8 mouse cellular contexts compared by ENCODE assay signal in the genomic region with DNA sequence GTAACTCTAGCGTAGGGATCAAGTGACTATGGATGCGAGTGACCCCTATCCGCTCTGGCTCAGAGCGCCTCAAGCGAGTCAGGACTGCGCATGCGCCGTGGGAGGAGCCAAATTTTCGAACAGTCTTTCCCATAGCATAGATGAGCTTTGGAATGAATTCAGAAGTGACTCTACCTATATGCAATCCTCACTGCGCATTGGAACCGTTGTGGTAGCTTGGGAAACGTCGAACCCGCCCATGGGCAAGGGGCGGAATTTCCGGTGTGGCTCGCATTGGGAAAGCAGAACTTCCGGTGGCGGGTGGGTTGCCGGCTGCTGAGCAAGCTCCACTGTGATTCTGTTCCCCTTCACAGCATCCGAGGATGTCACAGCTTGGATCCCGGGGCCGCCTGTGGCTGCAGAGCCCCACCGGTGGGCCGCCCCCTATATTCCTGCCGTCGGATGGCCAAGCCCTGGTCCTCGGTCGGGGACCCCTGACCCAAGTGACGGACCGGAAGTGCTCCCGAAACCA. TPM values are rescaled to one million over a fixed set of nuclear protein-coding genes. Genes with fewer than 3 reads are reported as not detected.
DNase-seq lines count a peak whose midpoint lies in the region; ATAC-seq lines count a peak whose summit lies in the region.

A gene (plus strand): TSS at position 98 of the 511 bp plus-strand sequence.

- no peaks in the 10 kb centered on the region for H3K27me3 ChIP-seq in heart, embryonic 13.5 days (replicated peaks)
- no peaks in the 10 kb centered on the region for H3K27me3 ChIP-seq in liver, embryonic 12.5 days (replicated peaks)
- H3K27me3 ChIP-seq in stomach, embryonic 15.5 days (replicated peaks) = no peaks in the 10 kb centered on the region

- H3K9me3 ChIP-seq in heart, embryonic 13.5 days = no peaks in the 10 kb centered on the region
- H3K9me3 ChIP-seq in liver, embryonic 12.5 days (replicated peaks) = no peaks in the 10 kb centered on the region
- no peaks in the 10 kb centered on the region for H3K9me3 ChIP-seq in stomach, embryonic 15.5 days

- ATAC-seq in CD4-positive, CD25-positive, alpha-beta regulatory T cell, adult 4 months = peak; percentile 64
- ATAC-seq in heart, embryonic 13.5 days (ENCODE audit: extremely low read depth, insufficient number of reproducible peaks, low FRiP score, low TSS enrichment) = peak; percentile 5; the same call in 1 of the 2 replicates
- peak; percentile 23; the same call in 1 of the 2 replicates for ATAC-seq in liver, embryonic 12.5 days
- peak; percentile 24; the same call in 1 of the 2 replicates for ATAC-seq in stomach, embryonic 15.5 days (ENCODE audit: insufficient read depth, low FRiP score, low read depth)

- WGBS in heart, embryonic 13.5 days = under 1% methylated on average over 32 of the region's 32 CpGs
- WGBS in liver, embryonic 12.5 days (ENCODE audit: insufficient replicate concordance) = 1% methylated on average over 32 of the region's 32 CpGs
- under 1% methylated on average over 32 of the region's 32 CpGs for WGBS in stomach, embryonic 15.5 days

- H3K4me3 ChIP-seq in brown adipose tissue, adult 24 weeks (ENCODE audit: insufficient read depth, low read depth, low read length) = peak within 1 kb of the TSS; percentile 90
- H3K4me3 ChIP-seq in heart, embryonic 13.5 days = peak within 1 kb of the TSS; percentile 88
- peak within 1 kb of the TSS; percentile 86 for H3K4me3 ChIP-seq in liver, embryonic 12.5 days
- peak within 1 kb of the TSS; percentile 62 for H3K4me3 ChIP-seq in stomach, embryonic 15.5 days (replicated peaks)

- peak; percentile 56 for DNase-seq in fat pad, adult 2 months (ENCODE audit: extremely low read depth, low read depth, low spot score)
- peak; percentile 89 for DNase-seq in kidney, postnatal 10 days
- DNase-seq in natural killer cell, adult 2 months (ENCODE audit: low spot score in 2 of 2) = peak; percentile 75 to 81

- H3K9ac ChIP-seq in heart, embryonic 13.5 days = peak within 1 kb of the TSS; percentile 94
- H3K9ac ChIP-seq in liver, embryonic 12.5 days = peak within 1 kb of the TSS; percentile 90
- peak within 1 kb of the TSS; percentile 72 for H3K9ac ChIP-seq in stomach, embryonic 15.5 days

- peak within 1 kb of the TSS; percentile 69 for H3K27ac ChIP-seq in brown adipose tissue, adult 24 weeks (replicated peaks; ENCODE audit: low read depth, low read length)
- peak within 1 kb of the TSS; percentile 93 for H3K27ac ChIP-seq in heart, embryonic 13.5 days (replicated peaks)
- H3K27ac ChIP-seq in liver, embryonic 12.5 days = peak within 1 kb of the TSS; percentile 97
- peak within 1 kb of the TSS; percentile 82 for H3K27ac ChIP-seq in stomach, embryonic 15.5 days

- H3K4me1 ChIP-seq in brown adipose tissue, adult 24 weeks (ENCODE audit: control insufficient read depth, insufficient read depth, insufficient read length, low read length) = peaks cover 12% of the 10 kb centered on the region
- peaks cover 69% of the 10 kb centered on the region for H3K4me1 ChIP-seq in heart, embryonic 13.5 days
- H3K4me1 ChIP-seq in liver, embryonic 12.5 days = peaks cover 76% of the 10 kb centered on the region
- peaks cover 60% of the 10 kb centered on the region for H3K4me1 ChIP-seq in stomach, embryonic 15.5 days

- peak within 1 kb of the TSS; percentile 87 for H3K4me2 ChIP-seq in heart, embryonic 13.5 days
- H3K4me2 ChIP-seq in liver, embryonic 12.5 days = peak within 1 kb of the TSS; percentile 89
- H3K4me2 ChIP-seq in stomach, embryonic 15.5 days = peak within 1 kb of the TSS; percentile 87

- peaks cover 35% of the 10 kb centered on the region for H3K36me3 ChIP-seq in heart, embryonic 13.5 days
- peaks cover 41% of the 10 kb centered on the region for H3K36me3 ChIP-seq in liver, embryonic 12.5 days
- 0 out of 2 replicates have a peak, but pooled peaks cover 12% of the 10 kb centered on the region for H3K36me3 ChIP-seq in stomach, embryonic 15.5 days

RNA-seq across cellular contexts. Expression of the gene that starts here (rescaled TPM):
- 10 to 100 TPM; 45.0 to 74.3 TPM for polyA plus RNA-seq in CD4-positive, CD25-positive, alpha-beta regulatory T cell, adult 4 months (2017; shearing (Covaris generic))
- 15.7 and 20.2 TPM in 2 replicates for polyA plus RNA-seq in brown adipose tissue, adult 24 weeks (2012; ENCODE audit: insufficient read depth, insufficient read length, missing spikeins)
- polyA plus RNA-seq in heart, embryonic 13.5 days (2015; fragmentation: Nextera tagmentation; extraction: Ambion mirVana) = 24.0 and 24.3 TPM in 2 replicates
- polyA plus RNA-seq in liver, embryonic 12.5 days (2016; fragmentation: Nextera tagmentation; extraction: Ambion mirVana) = 26.1 and 26.7 TPM in 2 replicates
- 25.5 and 32.7 TPM in 2 replicates for polyA plus RNA-seq in stomach, embryonic 15.5 days (2015; fragmentation: Nextera tagmentation; extraction: Ambion mirVana)

Comparison
In these comparisons a context has a peak if more than half of its experiments do, and no peak if none do; other contexts are left out.
1. Peak in every context shown above with its lines: DNase-seq, ATAC-seq, H3K4me3 ChIP-seq and H3K27ac ChIP-seq.
2. ATAC-seq: peak in every context shown above with its lines; median percentile 64 in CD4-positive, CD25-positive, alpha-beta regulatory T cell, adult 4 months; 24 in stomach, embryonic 15.5 days; 23 in liver, embryonic 12.5 days; 5 in heart, embryonic 13.5 days.